Mouse (Mus musculus) E14TG2a.4 (cell line): ENCODE results near the gene Calm2.

Experiments used
- CTCF ChIP-seq: conservative IDR thresholded peaks from 2 replicates; pipeline ENCODE4 v1.5.1; 2014; ENCODE audit warnings: low read length
- NANOG ChIP-seq: IDR thresholded peaks from 2 replicates; pipeline ENCODE4 v1.6.1; 2014; ENCODE audit warnings: borderline replicate concordance, low read length, mixed read lengths

DNA sequence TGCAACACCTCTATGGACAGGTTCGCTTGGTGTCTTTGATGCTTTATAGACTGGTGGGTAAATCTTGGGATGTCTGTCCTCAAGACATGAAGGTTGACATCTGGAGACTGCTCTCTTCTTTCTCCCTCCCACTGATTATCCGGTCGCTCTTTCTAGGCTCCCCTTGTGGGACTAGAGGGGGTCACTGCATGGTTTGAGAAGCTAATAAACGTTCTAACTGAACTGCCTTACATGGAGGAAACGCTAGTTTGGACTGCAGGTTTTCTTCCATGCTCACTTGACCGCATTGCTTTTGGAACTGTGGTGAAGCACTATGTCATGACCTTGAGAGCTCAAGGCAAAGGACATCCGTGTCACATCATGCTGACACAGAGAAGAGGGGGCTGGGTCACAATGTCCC lies 6.6 kb upstream of the Calm2 start:
- TF ChIP-seq CTCF (no peak), NANOG (no peak)
